Mouse (Mus musculus): ENCODE measurements at regions not wholly inside any gene's neighbourhood (a gene's known extent, or its start where the extent isn't known, plus 50 kb on each side); places are given as distances from the start of the nearest gene placed in this dataset.

GRCm38 (mm10) chr4:12571881-12572280 is 400.1 kb upstream of the Fam92a start:
- TF ChIP-seq POLR2A (IDR thresholded peaks at IDR 0.05; ENCODE audit: low read depth, low read length) = no peak
- no peak for TF ChIP-seq CTCF (IDR thresholded peaks at IDR 0.05; ENCODE audit: borderline replicate concordance, insufficient read depth, low read length)

Measured in embryonic fibroblast, embryonic 13.5 days (primary cell).